Mouse (Mus musculus) liver, embryonic 12.5 days (tissue): ENCODE measurements at regions not wholly inside any gene's neighbourhood (a gene's known extent, or its start where the extent isn't known, plus 50 kb on each side); places are given as distances from the start of the nearest gene placed in this dataset.

Experiments used
- ATAC-seq: fragments of 200-750 bp; cut with Nextera tagmentation; 2 replicates; pipeline ENCODE4 v1.8.0; 2017; ENCODE audit warnings: moderate number of reproducible peaks, mild to moderate bottlenecking, moderate library complexity
- H3K27ac ChIP-seq: fragments of 300-500 bp; sonication (generic); 2 replicates; pipeline ENCODE4 v1.5.1; 2016; ENCODE audit warnings: mild to moderate bottlenecking
- H3K27me3 ChIP-seq: fragments of 300-500 bp; sonication (generic); replicated peaks from 2 replicates; pipeline ENCODE4 v1.6.1; 2016; ENCODE audit warnings: mild to moderate bottlenecking, moderate library complexity
- H3K36me3 ChIP-seq: fragments of 300-500 bp; sonication (generic); 2 replicates; pipeline ENCODE4 v1.6.1; 2016; ENCODE audit warnings: mild to moderate bottlenecking, moderate library complexity
- H3K4me1 ChIP-seq: fragments of 300-500 bp; sonication (generic); 2 replicates; pipeline ENCODE4 v1.6.1; 2016
- H3K4me2 ChIP-seq: fragments of 300-500 bp; sonication (generic); 2 replicates; pipeline ENCODE4 v1.6.1; 2016; ENCODE audit warnings: mild to moderate bottlenecking, moderate library complexity
- H3K4me3 ChIP-seq: fragments of 300-500 bp; sonication (generic); 2 replicates; pipeline ENCODE4 v1.5.1; 2016; ENCODE audit warnings: mild to moderate bottlenecking, moderate library complexity
- H3K9ac ChIP-seq: fragments of 300-500 bp; sonication (generic); 2 replicates; pipeline ENCODE4 v1.6.1; 2016; ENCODE audit warnings: mild to moderate bottlenecking, moderate library complexity
- H3K9me3 ChIP-seq: fragments of 300-500 bp; sonication (generic); replicated peaks from 2 replicates; pipeline ENCODE4 v1.6.1; 2016; ENCODE audit warnings: mild to moderate bottlenecking, moderate library complexity
- WGBS: fragments of 180-500 bp; shearing (Covaris S2); methylation state at CpG from one replicate; pipeline ENCODE4 v1.1.7; 2016; ENCODE audit not compliant: insufficient replicate concordance; 5-methylcytosine and 5-hydroxymethylcytosine counted together

- Histone ChIP-seq H3K9me3 (no peaks in the 10 kb centered on the region), H3K4me2 (no peak overlapping the region), H3K4me3 (no peak overlapping the region), H3K9ac (no peak overlapping the region), H3K36me3 (no peaks in the 10 kb centered on the region), H3K4me1 (no peaks in the 10 kb centered on the region), H3K27ac (no peak overlapping the region), H3K27me3 (no peaks in the 10 kb centered on the region)
- WGBS: 78% methylated on average over 2 of the region's 2 CpGs
- no peak for ATAC-seq
Measured at GRCm38 (mm10) chr14:102038145-102038544, 308.4 kb downstream of the Lmo7 start.

DNA sequence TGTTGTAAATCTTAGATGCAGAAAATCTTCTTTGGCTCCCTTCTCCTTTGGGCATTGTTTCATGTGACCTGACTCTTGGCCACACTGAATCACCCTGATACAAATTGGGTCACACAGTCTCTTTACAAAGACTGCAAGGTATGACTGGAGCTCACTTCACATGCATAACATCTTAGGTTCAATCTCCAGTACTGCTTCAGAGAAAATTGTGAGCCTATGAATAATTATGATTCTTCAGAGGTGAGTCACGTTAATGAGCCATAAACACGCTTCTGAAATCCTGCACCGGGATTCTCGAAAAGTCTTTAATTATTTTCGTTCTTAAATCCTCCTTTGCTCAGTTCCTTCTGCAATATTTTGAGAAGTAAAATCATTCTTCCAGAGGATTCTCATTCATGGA is 307.7 kb downstream of the Lmo7 start:
- no peak for ATAC-seq
- WGBS: 72% methylated on average over 5 of the region's 5 CpGs
- no peak overlapping the region for H3K4me3 ChIP-seq

DNA sequence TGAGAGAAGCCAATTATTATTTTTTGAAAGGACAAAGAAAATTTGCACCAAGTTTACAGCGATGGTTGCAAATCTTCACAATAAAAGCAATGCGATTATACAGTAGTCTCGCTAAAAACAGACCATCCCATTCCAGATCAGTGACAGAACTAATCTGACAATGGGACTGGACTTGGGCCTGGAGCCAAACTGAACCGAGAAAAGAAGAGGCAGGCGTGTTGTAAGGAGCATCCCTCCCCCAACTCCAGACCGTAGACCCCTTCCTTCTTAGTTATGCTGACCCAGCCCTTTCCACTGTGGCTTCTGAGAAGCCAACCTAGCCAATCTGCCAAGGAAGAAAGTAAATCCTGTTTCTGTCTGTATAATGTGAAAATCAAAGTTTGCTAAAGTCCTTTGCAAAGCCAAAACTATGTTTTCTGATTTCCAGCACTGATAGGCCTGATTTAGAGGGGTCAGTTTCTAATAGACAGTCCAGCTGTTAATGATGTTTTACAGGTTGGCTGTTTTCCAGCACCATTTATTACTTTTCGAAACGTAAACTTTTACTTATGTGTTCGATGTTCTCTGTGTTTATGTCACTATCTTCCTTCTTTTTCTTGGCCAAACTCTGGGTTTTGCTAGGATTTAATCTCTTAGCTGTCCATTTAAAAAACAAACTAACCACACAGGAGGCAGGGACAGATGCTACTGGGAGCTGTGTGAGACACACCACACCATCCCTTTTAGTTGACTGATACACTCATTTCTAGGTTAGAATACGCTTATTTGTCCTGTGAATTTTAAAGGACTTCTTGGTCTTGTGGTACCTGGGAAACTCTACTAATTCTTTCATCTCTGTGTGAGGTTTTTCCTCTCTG is 301.5 kb downstream of the Lmo7 start:
- no peak overlapping the region for H3K4me2 ChIP-seq
- no peaks in the 10 kb centered on the region for H3K27me3 ChIP-seq
- ATAC-seq: no peak
- H3K9ac ChIP-seq: no peak overlapping the region
- no peak overlapping the region for H3K27ac ChIP-seq
- H3K4me1 ChIP-seq: no peaks in the 10 kb centered on the region
- H3K9me3 ChIP-seq: no peaks in the 10 kb centered on the region
- WGBS: 56% methylated on average over 10 of the region's 10 CpGs
- H3K4me3 ChIP-seq: no peak overlapping the region
- no peaks in the 10 kb centered on the region for H3K36me3 ChIP-seq

More for the DNA sequence above, 307.7 kb downstream of the Lmo7 start:
- no peaks in the 10 kb centered on the region for H3K9me3 ChIP-seq
- no peak overlapping the region for H3K27ac ChIP-seq
- no peaks in the 10 kb centered on the region for H3K4me1 ChIP-seq
- no peaks in the 10 kb centered on the region for H3K36me3 ChIP-seq
- H3K9ac ChIP-seq: no peak overlapping the region
- no peak overlapping the region for H3K4me2 ChIP-seq
- no peaks in the 10 kb centered on the region for H3K27me3 ChIP-seq

GRCm38 (mm10) chr14:102024646-102025045 is 294.9 kb downstream of the Lmo7 start:
- Histone ChIP-seq H3K4me1 (no peaks in the 10 kb centered on the region), H3K27ac (no peak overlapping the region), H3K4me2 (no peak overlapping the region), H3K36me3 (no peaks in the 10 kb centered on the region), H3K4me3 (no peak overlapping the region), H3K9ac (no peak overlapping the region), H3K9me3 (no peaks in the 10 kb centered on the region), H3K27me3 (no peaks in the 10 kb centered on the region)
- no peak for ATAC-seq
- WGBS: 55% methylated on average over 3 of the region's 3 CpGs

DNA sequence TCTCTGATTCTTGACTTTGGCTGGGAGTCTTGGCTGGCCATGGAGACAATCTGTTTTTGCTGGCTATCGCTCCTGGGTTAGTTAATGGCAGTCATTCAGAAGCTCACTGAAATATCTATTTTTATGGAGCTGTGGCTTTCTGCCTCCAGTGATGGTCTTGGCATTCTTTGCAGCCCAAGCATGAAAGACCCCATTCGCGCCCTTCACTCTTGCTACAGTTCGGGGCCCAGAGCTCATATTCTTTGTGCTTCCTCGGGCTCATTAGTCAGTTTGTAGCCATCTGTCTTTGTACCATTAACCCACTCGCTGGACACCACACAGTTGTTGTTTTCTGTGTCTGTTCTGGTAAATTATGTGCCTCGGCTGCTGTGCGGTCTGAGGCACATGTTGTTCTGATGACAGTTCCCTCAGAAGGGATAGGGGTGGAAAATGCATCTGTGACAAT is 290.4 kb downstream of the Lmo7 start:
- Histone ChIP-seq H3K27ac (no peak overlapping the region), H3K4me2 (no peak overlapping the region), H3K4me1 (no peaks in the 10 kb centered on the region), H3K36me3 (no peaks in the 10 kb centered on the region), H3K4me3 (no peak overlapping the region), H3K9ac (no peak overlapping the region), H3K9me3 (no peaks in the 10 kb centered on the region), H3K27me3 (no peaks in the 10 kb centered on the region)
- WGBS: 80% methylated on average over 8 of the region's 8 CpGs
- no peak for ATAC-seq

- no peak for ATAC-seq
- 0 out of 2 replicates have a peak, but pooled peaks cover 4% of the 10 kb centered on the region for H3K9me3 ChIP-seq
- H3K27ac ChIP-seq: no peak overlapping the region
- H3K4me1 ChIP-seq: no peaks in the 10 kb centered on the region
- H3K27me3 ChIP-seq: no peaks in the 10 kb centered on the region
- H3K9ac ChIP-seq: no peak overlapping the region
- no peak overlapping the region for H3K4me2 ChIP-seq
- 61% methylated on average over 2 of the region's 2 CpGs for WGBS
- H3K36me3 ChIP-seq: no peaks in the 10 kb centered on the region
- H3K4me3 ChIP-seq: no peak overlapping the region
Measured at GRCm38 (mm10) chr14:102019320-102019719, 289.6 kb downstream of the Lmo7 start.

DNA sequence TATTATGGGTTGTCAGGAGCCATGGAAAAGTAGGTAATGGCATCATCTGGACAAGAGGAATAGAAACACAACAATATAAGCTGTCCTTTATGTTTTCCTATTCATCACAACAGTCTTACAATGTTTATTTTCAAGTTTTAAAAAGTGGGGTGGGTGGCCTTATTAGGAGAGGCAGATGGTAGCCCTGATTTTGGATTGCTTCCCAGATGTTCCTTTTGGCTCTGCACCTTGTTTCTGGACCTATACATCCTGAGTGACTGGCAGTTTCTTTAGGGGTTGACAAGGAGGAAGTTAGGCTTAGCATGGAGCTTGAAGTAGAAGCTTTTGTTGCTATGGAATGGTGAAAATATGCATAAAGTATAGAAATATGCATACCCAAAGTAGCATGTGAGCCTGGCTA is 286.8 kb downstream of the Lmo7 start:
- H3K4me2 ChIP-seq: no peak overlapping the region
- H3K9ac ChIP-seq: no peak overlapping the region
- no peaks in the 10 kb centered on the region for H3K36me3 ChIP-seq
- no peak for ATAC-seq
- H3K27ac ChIP-seq: no peak overlapping the region
- 0 out of 2 replicates have a peak, but pooled peaks cover 4% of the 10 kb centered on the region for H3K9me3 ChIP-seq
- H3K4me3 ChIP-seq: no peak overlapping the region
- no peaks in the 10 kb centered on the region for H3K27me3 ChIP-seq
- no peaks in the 10 kb centered on the region for H3K4me1 ChIP-seq

DNA sequence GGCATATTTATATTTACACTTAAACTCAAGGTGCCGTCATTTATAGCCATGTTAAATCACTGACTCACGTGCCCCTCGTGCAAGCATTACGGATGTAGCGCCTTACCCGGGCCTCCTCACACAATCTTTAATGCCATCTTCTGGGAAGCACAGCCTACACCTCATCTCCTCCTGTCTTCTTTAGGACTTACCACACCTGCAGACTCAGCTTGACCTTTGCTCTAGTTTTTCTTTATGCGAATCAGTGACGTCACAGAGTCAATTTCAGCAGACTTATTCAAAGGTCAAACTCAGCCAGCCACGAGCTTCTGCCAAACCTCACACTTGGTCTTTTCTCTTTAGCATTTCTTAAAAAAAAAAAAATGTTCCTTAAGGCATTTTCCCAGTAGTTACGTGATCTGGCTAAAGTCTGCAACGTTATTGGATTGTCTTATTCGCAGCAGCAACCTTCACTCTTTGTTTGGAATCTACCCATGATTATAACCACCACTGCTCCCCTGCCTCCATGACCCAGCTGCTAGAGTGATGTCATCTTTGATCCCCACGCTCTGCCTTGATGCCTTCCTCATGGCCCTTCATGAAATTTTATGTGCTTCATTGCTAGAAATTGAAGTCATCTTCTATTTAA is 285.3 kb downstream of the Lmo7 start:
- Histone ChIP-seq H3K9me3 (0 out of 2 replicates have a peak, but pooled peaks cover 4% of the 10 kb centered on the region), H3K9ac (no peak overlapping the region), H3K4me3 (no peak overlapping the region), H3K4me2 (no peak overlapping the region), H3K4me1 (no peaks in the 10 kb centered on the region), H3K36me3 (no peaks in the 10 kb centered on the region), H3K27ac (no peak overlapping the region), H3K27me3 (no peaks in the 10 kb centered on the region)
- no peak for ATAC-seq
- WGBS: 75% methylated on average over 13 of the region's 13 CpGs

DNA sequence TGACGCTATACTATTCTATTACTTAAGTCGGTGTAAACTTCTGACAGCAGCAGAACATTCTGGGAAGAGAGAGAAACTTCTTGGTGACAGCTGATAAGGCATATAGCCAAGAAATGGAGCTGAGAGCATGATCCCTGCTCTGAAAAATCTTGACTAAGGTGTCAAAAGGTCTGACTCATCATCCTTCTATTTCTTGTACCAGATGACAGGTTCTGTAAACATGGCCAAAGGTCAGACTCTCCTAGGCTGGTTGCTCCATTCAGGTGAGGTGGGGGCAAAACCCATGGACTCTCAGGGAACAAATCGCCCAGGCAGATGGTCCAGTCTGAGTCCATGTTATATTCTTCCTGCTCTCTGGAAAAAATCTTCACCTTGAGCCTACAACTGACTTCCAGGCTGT is 283.5 kb downstream of the Lmo7 start:
- ATAC-seq: no peak
- Histone ChIP-seq H3K9me3 (0 out of 2 replicates have a peak, but pooled peaks cover 4% of the 10 kb centered on the region), H3K4me2 (no peak overlapping the region), H3K4me1 (no peaks in the 10 kb centered on the region), H3K9ac (no peak overlapping the region), H3K36me3 (no peaks in the 10 kb centered on the region), H3K4me3 (no peak overlapping the region), H3K27ac (no peak overlapping the region), H3K27me3 (no peaks in the 10 kb centered on the region)
- WGBS: 53% methylated on average over 3 of the region's 3 CpGs

- Histone ChIP-seq H3K27me3 (no peaks in the 10 kb centered on the region), H3K9me3 (no peaks in the 10 kb centered on the region), H3K27ac (no peak overlapping the region), H3K4me2 (no peak overlapping the region), H3K36me3 (no peaks in the 10 kb centered on the region), H3K4me1 (no peaks in the 10 kb centered on the region), H3K9ac (no peak overlapping the region), H3K4me3 (no peak overlapping the region)
- no peak for ATAC-seq
- 56% methylated on average over 4 of the region's 4 CpGs for WGBS
Measured at GRCm38 (mm10) chr14:101997535-101997934, 267.8 kb downstream of the Lmo7 start.

DNA sequence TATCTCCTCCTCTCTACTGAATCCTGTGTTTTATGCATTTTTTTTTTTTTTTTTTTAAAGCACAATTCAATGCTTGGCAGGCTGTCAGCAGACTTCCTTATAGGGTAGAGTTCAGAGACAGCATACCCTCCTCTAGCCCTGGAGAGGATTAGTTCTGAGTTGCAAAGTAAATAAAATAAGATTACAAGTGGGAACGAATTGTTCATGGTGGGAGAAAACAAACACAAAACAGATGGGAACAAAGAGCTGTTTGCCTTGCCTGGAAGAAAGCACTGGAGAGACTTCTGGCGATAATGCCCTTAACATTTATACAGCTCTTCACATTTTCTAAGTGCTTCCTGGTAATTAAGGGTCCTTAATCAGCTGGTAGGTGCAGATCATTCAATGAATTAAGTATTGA is 254.6 kb downstream of the Lmo7 start:
- no peaks in the 10 kb centered on the region for H3K36me3 ChIP-seq
- no peak overlapping the region for H3K9ac ChIP-seq
- H3K4me1 ChIP-seq: no peaks in the 10 kb centered on the region
- no peak for ATAC-seq
- 35% methylated on average over 2 of the region's 2 CpGs for WGBS
- H3K27me3 ChIP-seq: no peaks in the 10 kb centered on the region
- H3K4me2 ChIP-seq: no peak overlapping the region
- no peak overlapping the region for H3K27ac ChIP-seq
- no peaks in the 10 kb centered on the region for H3K9me3 ChIP-seq
- H3K4me3 ChIP-seq: no peak overlapping the region
